Mouse (Mus musculus) E14TG2a.4 (cell line): ENCODE data around the gene Dab1.

Experiments used
- CTCF ChIP-seq: conservative IDR thresholded peaks from 2 replicates; pipeline ENCODE4 v1.5.1; 2014; ENCODE audit warnings: low read length
- NANOG ChIP-seq: IDR thresholded peaks from 2 replicates; pipeline ENCODE4 v1.6.1; 2014; ENCODE audit warnings: borderline replicate concordance, low read length, mixed read lengths
- POU5F1 ChIP-seq: IDR thresholded peaks from 2 replicates; pipeline ENCODE4 v1.6.1; 2014; ENCODE audit warnings: low read length, borderline replicate concordance

DNA sequence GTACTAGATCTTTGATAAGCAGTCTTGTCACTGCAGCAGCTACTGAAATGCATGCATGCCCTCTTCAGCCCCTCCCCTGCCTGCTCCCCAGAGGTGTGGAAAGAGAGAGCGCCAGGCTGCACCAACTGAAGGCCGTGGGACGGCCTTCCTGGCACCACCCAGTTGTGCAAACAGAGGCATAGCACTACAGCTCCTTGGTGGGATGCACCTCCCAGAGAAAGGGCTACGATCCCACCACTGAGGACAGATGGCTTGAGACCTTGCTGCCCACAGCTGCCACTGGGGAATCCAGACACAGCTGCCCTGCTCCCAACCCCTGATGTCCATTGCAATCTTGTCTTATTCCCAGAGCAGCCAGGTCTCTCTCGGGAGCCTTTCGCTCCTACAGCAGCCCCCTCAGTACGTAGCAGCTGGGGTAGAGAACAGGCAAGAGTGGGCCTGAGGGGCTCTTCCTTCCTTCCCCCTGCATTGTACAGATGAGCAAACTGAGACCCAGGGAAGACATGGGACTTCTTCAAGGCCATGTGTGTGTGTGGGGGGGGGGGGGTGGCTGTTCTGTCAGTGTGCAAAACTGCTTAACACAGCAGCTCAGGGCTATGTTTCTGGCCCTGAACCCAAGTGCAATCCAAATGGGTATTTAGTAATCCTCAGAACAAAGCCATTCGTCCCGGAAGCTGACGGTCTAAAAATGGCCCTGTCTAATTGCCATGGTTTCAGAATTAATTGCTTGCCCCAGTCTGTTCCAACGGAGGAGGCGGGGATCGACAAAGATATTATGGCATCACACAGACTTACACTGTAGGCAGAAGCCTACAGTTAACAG, 1100.0 kb downstream of the Dab1 start:
- TF ChIP-seq CTCF = no peak
- TF ChIP-seq NANOG = no peak
- TF ChIP-seq POU5F1 = no peak
